Mouse (Mus musculus): Measurements from ENCODE around the gene Zbed4.

DNA sequence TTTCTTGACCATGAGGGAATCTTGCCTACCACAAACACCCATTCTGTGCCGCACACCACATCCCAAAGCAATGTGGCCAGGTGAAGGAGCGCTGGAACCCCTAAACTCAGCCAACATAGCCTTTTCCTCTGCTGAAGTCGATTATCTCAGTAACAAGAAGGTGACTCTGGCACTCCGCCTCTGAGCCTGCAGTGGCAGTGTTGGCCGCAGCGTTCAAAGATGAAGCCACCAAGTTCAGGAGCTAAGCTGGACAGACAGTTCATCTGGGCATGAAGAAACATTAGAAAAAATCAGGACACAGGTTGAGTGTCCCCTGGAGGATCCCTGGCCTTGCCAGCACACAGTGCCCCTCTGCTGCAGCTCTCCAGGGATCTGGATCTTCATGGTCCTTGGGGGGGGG is 76.0 kb downstream of the Zbed4 start:
- TF ChIP-seq GATA1 (IDR thresholded peaks at IDR 0.05; ENCODE audit: low read length) (no peak), TAL1 (IDR thresholded peaks at IDR 0.05; ENCODE audit: low read length) (no peak)
